In genomic region chr14:122224501-122224928, GRCm38 (mm10) we compare ENCODE assay signal across 13 mouse cellular contexts. TPM values are rescaled to one million over a fixed set of nuclear protein-coding genes. Genes with fewer than 3 reads are reported as not detected.
DNase-seq lines count a peak whose midpoint lies in the region; ATAC-seq and TF ChIP-seq lines count a peak whose summit lies in the region.
"Had no signal": no experiment of that assay in that cellular context is flagged by ENCODE, and none has a peak within 500 bp of the region (broad histone marks: within the 10 kb centered on the region; RNA-seq: fewer than 3 reads in every experiment).

No protein-coding gene starts in this region.

- H3K9ac ChIP-seq in MEL (ENCODE audit: control insufficient read depth, low read depth, low read length, poor library complexity, severe bottlenecking) = peak overlapping the region; percentile 69
- H3K9ac ChIP-seq: liver, embryonic 13.5 days had no signal

- H3K36me3 ChIP-seq in MEL (ENCODE audit: control insufficient read depth in 1 of 2, insufficient read depth in 2 of 2, low read length in 2 of 2) = peaks cover 0 to 18% of the 10 kb centered on the region in 2 experiments; a peak in 3 of 4 replicates
- H3K36me3 ChIP-seq: liver, embryonic 13.5 days had no signal

- peak overlapping the region; percentile 15 to 36 for H3K4me3 ChIP-seq in MEL (ENCODE audit: control insufficient read depth in 1 of 2, insufficient read depth in 1 of 2, low read depth in 2 of 2, low read length in 2 of 2)
- H3K4me3 ChIP-seq: erythroblast, embryonic 14.5 days; liver, embryonic 13.5 days had no signal

- H3K27me3 ChIP-seq in MEL (ENCODE audit: control insufficient read depth in 1 of 2, insufficient read depth in 2 of 2, low read length in 2 of 2) = no peaks in the 10 kb centered on the region

- no peaks in the 10 kb centered on the region for H3K9me3 ChIP-seq in MEL (replicated peaks; ENCODE audit: insufficient read depth, low read length)
- H3K9me3 ChIP-seq: liver, embryonic 13.5 days had no signal

- no peak for TF ChIP-seq CTCF in MEL (IDR thresholded peaks at IDR 0.05 in 2 of 3, conservative IDR thresholded peaks at IDR 0.05 in 1 of 3; ENCODE audit: control insufficient read depth in 1 of 3, insufficient read depth in 1 of 3, low read depth in 2 of 3, low read length in 3 of 3, poor library complexity in 1 of 3, severe bottlenecking in 1 of 3)

- peak overlapping the region; percentile 96 for H3K27ac ChIP-seq in MEL (ENCODE audit: control insufficient read depth, low read depth, low read length)
- H3K27ac ChIP-seq: liver, embryonic 13.5 days had no signal

- TF ChIP-seq RAD21 in MEL (IDR thresholded peaks at IDR 0.05; ENCODE audit: low read depth, low read length) = no peak; the same call in 1 of the 2 replicates

- DNase-seq in MEL (ENCODE audit: low read depth, low spot score) = no peak
- peak; percentile 74 for DNase-seq in cerebellum, adult 11-12 months
- peak; percentile 38 for DNase-seq in embryo, embryonic 11 days
- DNase-seq in kidney, postnatal 10 days = no peak
- DNase-seq in urinary bladder, adult 2 months (ENCODE audit: low spot score) = no peak
- DNase-seq: adrenal gland, postnatal 10 days; kidney, postnatal 36 days; liver, embryonic 13.5 days; lung, postnatal 14 days; thymus, adult 2 months had no signal

- no peak for TF ChIP-seq EP300 in MEL (IDR thresholded peaks at IDR 0.05; ENCODE audit: low read depth in 1 of 2, low read length in 2 of 2)

- TF ChIP-seq POLR2A in MEL (IDR thresholded peaks at IDR 0.05; ENCODE audit: control insufficient read depth in 1 of 2, insufficient read depth in 1 of 2, low read depth in 1 of 2, low read length in 2 of 2, poor library complexity in 1 of 2) = no peak

- no peaks in the 10 kb centered on the region; the same call in 1 of the 2 replicates for H3K79me2 ChIP-seq in MEL (ENCODE audit: control insufficient read depth, insufficient read depth, low read length, poor library complexity)

- ATAC-seq in megakaryocyte progenitor cell, adult 5-6 weeks (replicated peaks; ENCODE audit: poor library complexity) = 0 out of 2 replicates have a peak, but pooled peaks have one; percentile 1
- ATAC-seq in monocyte, adult 5-6 weeks (replicated peaks; ENCODE audit: insufficient number of reproducible peaks, low FRiP score, low TSS enrichment, poor library complexity, severe bottlenecking) = no peak

- H3K4me1 ChIP-seq in MEL (ENCODE audit: control insufficient read depth in 1 of 2, insufficient read depth in 2 of 2, low read length in 2 of 2) = peaks cover 17 to 25% of the 10 kb centered on the region in 2 experiments

TF ChIP-seq in MEL, 35 proteins besides CTCF, POLR2A, EP300 and RAD21:
- TF ChIP-seq RCOR1 (IDR thresholded peaks at IDR 0.05; ENCODE audit: low read depth, low read length) = no peak
- TF ChIP-seq MYC (IDR thresholded peaks at IDR 0.05; ENCODE audit: low read depth, low read length) = peak; percentile 47; the same call in 1 of the 2 replicates
- TF ChIP-seq NRF1 (IDR thresholded peaks at IDR 0.05; ENCODE audit: insufficient read depth, low read depth, low read length, poor library complexity, severe bottlenecking) = no peak
- 0 out of 2 replicates have a peak, but pooled peaks have one; percentile 6 for TF ChIP-seq ZMIZ1 (IDR thresholded peaks at IDR 0.05; ENCODE audit: low read depth, low read length)
- no peak for TF ChIP-seq ZC3H11A (IDR thresholded peaks at IDR 0.05; ENCODE audit: low read depth, low read length)
- no peak for TF ChIP-seq ZKSCAN1 (IDR thresholded peaks at IDR 0.05; ENCODE audit: low read depth, low read length)
- TF ChIP-seq MXI1 (IDR thresholded peaks at IDR 0.05; ENCODE audit: low read depth, low read length) = peak; percentile 59; the same call in 1 of the 2 replicates
- no peak for TF ChIP-seq MEF2A (IDR thresholded peaks at IDR 0.05; ENCODE audit: extremely low read depth, insufficient replicate concordance, low read depth, low read length, poor library complexity, severe bottlenecking)
- TF ChIP-seq POLR2AphosphoS5 (IDR thresholded peaks at IDR 0.05; ENCODE audit: borderline replicate concordance, low read depth, low read length) = no peak
- TF ChIP-seq TAL1 (IDR thresholded peaks at IDR 0.05; ENCODE audit: low read length) = no peak
- TF ChIP-seq USF2 (IDR thresholded peaks at IDR 0.05; ENCODE audit: borderline replicate concordance in 1 of 2, insufficient read depth in 1 of 2, low read depth in 1 of 2, low read length in 2 of 2) = no peak
- TF ChIP-seq TBP (IDR thresholded peaks at IDR 0.05; ENCODE audit: low read depth, low read length) = no peak
- no peak for TF ChIP-seq GATA1 (IDR thresholded peaks at IDR 0.05; ENCODE audit: low read depth, low read length)
- TF ChIP-seq USF1 (IDR thresholded peaks at IDR 0.05; ENCODE audit: low read depth, low read length) = no peak
TF ChIP-seq in MEL: peak in this region for 3.

RNA-seq across cellular contexts. Expression of gene Clybl, which starts 43.0 kb away (rescaled TPM):
- 13.4 and 14.4 TPM in 2 replicates for total RNA-seq in MEL (2012; rRNA removed)
- 10 to 100 TPM in 1 of 2 experiments, not detected in 1; 36.6 TPM for polyA plus RNA-seq in MEL (2012; ENCODE audit: insufficient read depth in 1 of 2, insufficient read length in 2 of 2, low read depth in 1 of 2, low replicate concordance in 2 of 2, missing spikeins in 1 of 2)
- total RNA-seq in megakaryocyte progenitor cell, adult 5-6 weeks (2015) = 30.4 and 31.5 TPM in 2 replicates
- total RNA-seq in megakaryocyte progenitor cell, adult 5-6 weeks (2017) = 6.8 and 8.5 TPM in 2 replicates
- 2.7 to 3.4 TPM (median 3.4 TPM) in 3 replicates for total RNA-seq in monocyte, adult 5-6 weeks (2017)
- polyA plus RNA-seq in urinary bladder, adult 2 months (2012; rRNA removed) = 43.9 and 44.5 TPM in 2 replicates

Comparison
In these comparisons a context has a peak if more than half of its experiments do, and no peak if none do; other contexts are left out.
1. DNase-seq: peak in cerebellum, adult 11-12 months (single experiment) and embryo, embryonic 11 days (single experiment); none in MEL (single experiment), kidney, postnatal 10 days (single experiment) and urinary bladder, adult 2 months (single experiment).